ENCODE assay signal across 26 mouse cellular contexts in the genomic region with DNA sequence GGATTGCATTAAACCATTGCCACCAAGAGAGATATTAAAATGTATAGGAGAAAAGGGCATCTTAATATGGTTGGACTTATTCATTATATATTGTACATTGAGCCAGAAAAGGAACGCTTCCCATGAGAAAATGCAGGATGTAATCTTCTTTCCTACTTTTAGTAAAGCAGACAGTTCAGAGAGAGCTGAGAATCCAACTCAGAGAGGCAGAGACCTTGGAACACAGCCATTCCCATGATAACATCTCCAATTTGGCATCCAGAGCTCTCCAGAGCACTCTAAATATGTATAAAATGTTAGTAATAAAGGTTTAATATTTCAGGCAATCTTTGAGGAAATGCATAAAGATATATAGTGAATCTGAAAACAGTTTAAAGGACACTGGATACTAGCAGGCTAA.
A peak's percentile ranks its signal among the peaks of the same experiment; 100 is the strongest.
DNase-seq lines count a peak whose midpoint lies in the region; ATAC-seq and TF ChIP-seq lines count a peak whose summit lies in the region.
"Had no signal": no experiment of that assay in that cellular context is flagged by ENCODE, and none has a peak within 500 bp of the region (broad histone marks: within the 10 kb centered on the region; RNA-seq: fewer than 3 reads in every experiment).

No protein-coding gene starts in this region.

- H3K9ac ChIP-seq in forebrain, embryonic 14.5 days (ENCODE audit: low read length): no peak overlapping the region
- H3K9ac ChIP-seq in forebrain, embryonic 12.5 days: no peak overlapping the region
- H3K9ac ChIP-seq in intestine, embryonic 16.5 days (ENCODE audit: low read depth, low read length): no peak overlapping the region
- no peak overlapping the region for H3K9ac ChIP-seq in intestine, postnatal 0 days (ENCODE audit: low read depth, low read length)
- H3K9ac ChIP-seq: embryonic facial prominence, embryonic 13.5 days; forebrain, embryonic 15.5 days; heart, embryonic 13.5 days; hindbrain, embryonic 12.5 days; hindbrain, embryonic 15.5 days had no signal

- no peaks in the 10 kb centered on the region for H3K27me3 ChIP-seq in forebrain, embryonic 14.5 days (replicated peaks; ENCODE audit: control insufficient read depth, insufficient read depth, low read length)
- no peaks in the 10 kb centered on the region for H3K27me3 ChIP-seq in forebrain, embryonic 12.5 days
- H3K27me3 ChIP-seq in intestine, embryonic 16.5 days (replicated peaks; ENCODE audit: control insufficient read depth, insufficient read depth, low read length): no peaks in the 10 kb centered on the region
- H3K27me3 ChIP-seq in intestine, postnatal 0 days (replicated peaks; ENCODE audit: control insufficient read depth, insufficient read depth, low read length): no peaks in the 10 kb centered on the region
- H3K27me3 ChIP-seq: embryonic facial prominence, embryonic 13.5 days; forebrain, embryonic 15.5 days; heart, embryonic 13.5 days; hindbrain, embryonic 12.5 days; hindbrain, embryonic 15.5 days had no signal

- peak; percentile 9 for DNase-seq in adrenal gland, postnatal 10 days
- no peak for DNase-seq in adrenal gland, adult 18-20 months (ENCODE audit: low spot score in 2 of 2)
- peak; percentile 5 for DNase-seq in forebrain, embryonic 14.5 days (ENCODE audit: low spot score)
- peak; percentile 14 for DNase-seq in MN1 (ENCODE audit: low spot score)
- DNase-seq: adrenal gland, postnatal 14 days; cerebellum, adult 11-12 months; cerebellum, adult 9-10 months; cerebellum, postnatal 25 days; gastrocnemius, postnatal 10 days; gastrocnemius, postnatal 36 days; heart, adult 2 months; heart, postnatal 14 days; kidney, adult 18-20 months; kidney, adult 9 months had no signal

- 81% methylated on average over 1 of the region's 1 CpGs for WGBS in forebrain, embryonic 14.5 days
- WGBS in forebrain, embryonic 12.5 days: 89% methylated on average over 1 of the region's 1 CpGs
- 63% methylated on average over 1 of the region's 1 CpGs for WGBS in intestine, embryonic 16.5 days
- WGBS in intestine, postnatal 0 days: 71% methylated on average over 1 of the region's 1 CpGs

- no peaks in the 10 kb centered on the region for H3K36me3 ChIP-seq in forebrain, embryonic 14.5 days (ENCODE audit: control insufficient read depth, insufficient read depth, low read length)
- no peaks in the 10 kb centered on the region for H3K36me3 ChIP-seq in forebrain, embryonic 12.5 days (replicated peaks)
- no peaks in the 10 kb centered on the region for H3K36me3 ChIP-seq in intestine, embryonic 16.5 days (ENCODE audit: control insufficient read depth, insufficient read depth, low read length)
- H3K36me3 ChIP-seq in intestine, postnatal 0 days (ENCODE audit: control insufficient read depth, insufficient read depth): no peaks in the 10 kb centered on the region
- H3K36me3 ChIP-seq: embryonic facial prominence, embryonic 13.5 days; forebrain, embryonic 10.5 days; forebrain, embryonic 15.5 days; heart, embryonic 10.5 days; heart, embryonic 13.5 days; hindbrain, embryonic 12.5 days; hindbrain, embryonic 15.5 days had no signal

- no peak overlapping the region for H3K27ac ChIP-seq in forebrain, embryonic 14.5 days (ENCODE audit: low read depth, low read length)
- no peak overlapping the region for H3K27ac ChIP-seq in forebrain, embryonic 12.5 days
- H3K27ac ChIP-seq in intestine, embryonic 16.5 days (ENCODE audit: low read length): no peak overlapping the region
- no peak overlapping the region for H3K27ac ChIP-seq in intestine, postnatal 0 days (ENCODE audit: low read depth, low read length)
- H3K27ac ChIP-seq: embryonic facial prominence, embryonic 13.5 days; forebrain, embryonic 10.5 days; forebrain, embryonic 15.5 days; heart, adult 2 months; heart, embryonic 10.5 days; heart, embryonic 13.5 days; hindbrain, embryonic 12.5 days; hindbrain, embryonic 15.5 days had no signal

- H3K4me1 ChIP-seq in forebrain, embryonic 14.5 days (ENCODE audit: control insufficient read depth, insufficient read depth, low read length): no peaks in the 10 kb centered on the region
- H3K4me1 ChIP-seq in forebrain, embryonic 12.5 days: no peaks in the 10 kb centered on the region
- H3K4me1 ChIP-seq in intestine, embryonic 16.5 days (ENCODE audit: control insufficient read depth, insufficient read depth, low read length): no peaks in the 10 kb centered on the region
- no peaks in the 10 kb centered on the region for H3K4me1 ChIP-seq in intestine, postnatal 0 days (replicated peaks; ENCODE audit: control insufficient read depth, insufficient read depth, low read length)
- H3K4me1 ChIP-seq: embryonic facial prominence, embryonic 13.5 days; forebrain, embryonic 10.5 days; forebrain, embryonic 15.5 days; heart, embryonic 10.5 days; heart, embryonic 13.5 days; hindbrain, embryonic 12.5 days; hindbrain, embryonic 15.5 days had no signal

- no peak for ATAC-seq in forebrain, embryonic 14.5 days
- no peak for ATAC-seq in forebrain, embryonic 12.5 days (ENCODE audit: low FRiP score)
- no peak for ATAC-seq in intestine, embryonic 16.5 days
- no peak for ATAC-seq in intestine, postnatal 0 days
- ATAC-seq: CD4-positive, CD25-positive, alpha-beta regulatory T cell, adult 4 months; forebrain, embryonic 15.5 days; Patski had no signal

- H3K4me2 ChIP-seq in forebrain, embryonic 14.5 days (ENCODE audit: low read length): no peak overlapping the region
- H3K4me2 ChIP-seq in forebrain, embryonic 12.5 days: no peak overlapping the region
- H3K4me2 ChIP-seq in intestine, embryonic 16.5 days (ENCODE audit: low read depth, low read length): no peak overlapping the region
- H3K4me2 ChIP-seq in intestine, postnatal 0 days (replicated peaks; ENCODE audit: low read depth): no peak overlapping the region
- H3K4me2 ChIP-seq: embryonic facial prominence, embryonic 13.5 days; forebrain, embryonic 15.5 days; heart, embryonic 13.5 days; hindbrain, embryonic 12.5 days; hindbrain, embryonic 15.5 days had no signal

- H3K9me3 ChIP-seq in forebrain, embryonic 14.5 days (replicated peaks; ENCODE audit: control insufficient read depth, low read length): no peaks in the 10 kb centered on the region
- H3K9me3 ChIP-seq in forebrain, embryonic 12.5 days: no peaks in the 10 kb centered on the region
- no peaks in the 10 kb centered on the region for H3K9me3 ChIP-seq in intestine, embryonic 16.5 days (ENCODE audit: control insufficient read depth, low read length)
- H3K9me3 ChIP-seq in intestine, postnatal 0 days (ENCODE audit: control insufficient read depth): no peaks in the 10 kb centered on the region
- H3K9me3 ChIP-seq: embryonic facial prominence, embryonic 13.5 days; forebrain, embryonic 10.5 days; forebrain, embryonic 15.5 days; heart, embryonic 10.5 days; heart, embryonic 13.5 days; hindbrain, embryonic 12.5 days; hindbrain, embryonic 15.5 days had no signal

- no peak for TF ChIP-seq CTCF in intestine, postnatal 0 days (IDR thresholded peaks at IDR 0.05; ENCODE audit: low read depth)

- H3K4me3 ChIP-seq in forebrain, embryonic 14.5 days (ENCODE audit: low read depth, low read length): no peak overlapping the region
- no peak overlapping the region for H3K4me3 ChIP-seq in forebrain, embryonic 12.5 days (replicated peaks)
- H3K4me3 ChIP-seq in intestine, embryonic 16.5 days (ENCODE audit: low read length): no peak overlapping the region
- H3K4me3 ChIP-seq in intestine, postnatal 0 days (ENCODE audit: low read depth, low read length): no peak overlapping the region
- H3K4me3 ChIP-seq: embryonic facial prominence, embryonic 13.5 days; forebrain, embryonic 10.5 days; forebrain, embryonic 15.5 days; heart, adult 2 months; heart, embryonic 10.5 days; heart, embryonic 13.5 days; hindbrain, embryonic 12.5 days; hindbrain, embryonic 15.5 days had no signal

Comparison
In these comparisons a context has a peak if more than half of its experiments do, and no peak if none do; other contexts are left out.
1. DNase-seq: peak in adrenal gland, postnatal 10 days (single experiment), forebrain, embryonic 14.5 days (single experiment) and MN1 (single experiment); none in adrenal gland, adult 18-20 months (0 of 2).